Mouse (Mus musculus) brown adipose tissue, adult 24 weeks (tissue): ENCODE data around the gene Dpp8. TPM values are rescaled to one million over a fixed set of nuclear protein-coding genes. Genes with fewer than 3 reads are reported as not detected.
"Not testable (repeated sequence)": the region's sequence is repeated elsewhere in the genome, so short reads cannot be mapped to it uniquely, and the experiment has no call there.

Experiments
- H3K27ac ChIP-seq: fragments of 200-500 bp; replicated peaks from 2 replicates; pipeline ENCODE4 v1.5.1; 2012; ENCODE audit warnings: low read depth, mild to moderate bottlenecking, low read length
- H3K4me1 ChIP-seq: fragments of 200-500 bp; 2 replicates; pipeline ENCODE4 v1.6.1; 2012; ENCODE audit warnings: low read length, mixed read lengths; ENCODE audit not compliant: control insufficient read depth, insufficient read depth, insufficient read length
- H3K4me3 ChIP-seq: fragments of 200-500 bp; 2 replicates; pipeline ENCODE4 v1.5.1; 2012; ENCODE audit warnings: low read depth, mild to moderate bottlenecking, low read length, moderate library complexity; ENCODE audit not compliant: insufficient read depth
- polyA plus RNA-seq: library from polyadenylated mRNA; stranded (reverse); fragments of >200 nt; gene quantifications from 2 replicates; pipeline ENCODE4 v1.2.4, GENCODE M21; 2012; ENCODE audit not compliant: missing spikeins, insufficient read depth, insufficient read length

Gene Dpp8
- polyA plus RNA-seq, 1 experiment, result 55.5 TPM

- no peaks in the 10 kb centered on the region for H3K4me1 ChIP-seq
- no peak overlapping the region for H3K27ac ChIP-seq
These were observed 14.8 kb downstream of the Dpp8 start for GRCm38 (mm10) chr9:65046993-65047392.

GRCm38 (mm10) chr9:65049422-65049821 is 17.2 kb downstream of the Dpp8 start:
- no peaks in the 10 kb centered on the region for H3K4me1 ChIP-seq
- H3K27ac ChIP-seq, result no peak overlapping the region

More at GRCm38 (mm10) chr9:65046993-65047392, 14.8 kb downstream of the Dpp8 start:
- no peak overlapping the region for H3K4me3 ChIP-seq

GRCm38 (mm10) chr9:65050981-65051380 is 18.8 kb downstream of the Dpp8 start:
- Histone ChIP-seq H3K4me1 (no peaks in the 10 kb centered on the region), H3K4me3 (no peak overlapping the region), H3K27ac (no peak overlapping the region)

More at GRCm38 (mm10) chr9:65049422-65049821, 17.2 kb downstream of the Dpp8 start:
- no peak overlapping the region for H3K4me3 ChIP-seq

GRCm38 (mm10) chr9:65064251-65064650 is 32.0 kb downstream of the Dpp8 start:
- Histone ChIP-seq H3K4me1 (no peaks in the 10 kb centered on the region), H3K4me3 (no peak overlapping the region), H3K27ac (no peak overlapping the region)

- Histone ChIP-seq H3K4me1 (no peaks in the 10 kb centered on the region), H3K4me3 (no peak overlapping the region), H3K27ac (no peak overlapping the region)
These were observed 38.4 kb downstream of the Dpp8 start for GRCm38 (mm10) chr9:65070587-65070986.

- no peak overlapping the region for H3K4me3 ChIP-seq
- H3K27ac ChIP-seq, result no peak overlapping the region
- no peaks in the 10 kb centered on the region for H3K4me1 ChIP-seq
These were observed 41.3 kb downstream of the Dpp8 start for GRCm38 (mm10) chr9:65073555-65073954.

GRCm38 (mm10) chr9:65074251-65074650 is 42.0 kb downstream of the Dpp8 start:
- H3K27ac ChIP-seq, result no peak overlapping the region
- H3K4me1 ChIP-seq, result no peaks in the 10 kb centered on the region
- no peak overlapping the region for H3K4me3 ChIP-seq

- Histone ChIP-seq H3K4me1 (no peaks in the 10 kb centered on the region), H3K27ac (no peak overlapping the region), H3K4me3 (no peak overlapping the region)
These were observed 42.8 kb downstream of the Dpp8 start for GRCm38 (mm10) chr9:65074855-65075493.

- H3K4me1 ChIP-seq, result no peaks in the 10 kb centered on the region
- H3K27ac ChIP-seq, result no peak overlapping the region
- no peak overlapping the region for H3K4me3 ChIP-seq
These were observed 45.3 kb downstream of the Dpp8 start for GRCm38 (mm10) chr9:65077536-65077935.

GRCm38 (mm10) chr9:65080141-65080540 is 47.9 kb downstream of the Dpp8 start:
- not testable (repeated sequence) for H3K4me1 ChIP-seq, H3K27ac ChIP-seq, H3K4me3 ChIP-seq

- H3K4me3 ChIP-seq, result no peak overlapping the region
- H3K27ac ChIP-seq, result no peak overlapping the region
- H3K4me1 ChIP-seq, result no peaks in the 10 kb centered on the region
These were observed 51.0 kb downstream of the Dpp8 start for GRCm38 (mm10) chr9:65083075-65083765.

GRCm38 (mm10) chr9:65084198-65084807 is 52.1 kb downstream of the Dpp8 start:
- Histone ChIP-seq H3K27ac (no peak overlapping the region), H3K4me3 (no peak overlapping the region), H3K4me1 (no peaks in the 10 kb centered on the region)

- H3K4me3 ChIP-seq, result no peak overlapping the region
- no peak overlapping the region for H3K27ac ChIP-seq
- no peaks in the 10 kb centered on the region for H3K4me1 ChIP-seq
These were observed 53.1 kb downstream of the Dpp8 start for GRCm38 (mm10) chr9:65085270-65085669.

GRCm38 (mm10) chr9:65086801-65087200 is 54.6 kb downstream of the Dpp8 start:
- Histone ChIP-seq H3K4me1 (no peaks in the 10 kb centered on the region), H3K27ac (no peak overlapping the region), H3K4me3 (no peak overlapping the region)

- Histone ChIP-seq H3K4me1 (no peaks in the 10 kb centered on the region), H3K27ac (no peak overlapping the region), H3K4me3 (no peak overlapping the region)
These were observed 55.3 kb downstream of the Dpp8 start for GRCm38 (mm10) chr9:65087490-65087889.

GRCm38 (mm10) chr9:65094237-65094636 is 62.0 kb downstream of the Dpp8 start:
- Histone ChIP-seq H3K27ac (no peak overlapping the region), H3K4me3 (no peak overlapping the region), H3K4me1 (no peaks in the 10 kb centered on the region)
